Mouse (Mus musculus): ENCODE data around the gene Rab3gap2. TPM values are rescaled to one million over a fixed set of nuclear protein-coding genes. Genes with fewer than 3 reads are reported as not detected.

Gene Rab3gap2
- polyA plus RNA-seq, 1 experiment from 2014 or later, result 20.1 TPM

GRCm38 (mm10) chr1:185201994-185202393, 1.9 kb upstream of the Rab3gap2 start:
- Histone ChIP-seq H3K36me3 (no peaks in the 10 kb centered on the region), H3K9me3 (no peaks in the 10 kb centered on the region), H3K4me2 (no peak overlapping the region), H3K4me3 (replicated peaks) (no peak overlapping the region), H3K9ac (no peak overlapping the region), H3K4me1 (peaks cover 13% of the 10 kb centered on the region), H3K27ac (no peak overlapping the region), H3K27me3 (replicated peaks) (no peaks in the 10 kb centered on the region)
- WGBS, result 85% methylated on average over 2 of the region's 2 CpGs
- no peak for ATAC-seq (ENCODE audit: insufficient read depth, low FRiP score, low read depth)

GRCm38 (mm10) chr1:185203196-185203908, 565 bp upstream of the Rab3gap2 start:
- H3K27ac ChIP-seq, result peak overlapping the region; percentile 79
- peak overlapping the region; percentile 89 for H3K4me2 ChIP-seq
- WGBS, result 4% methylated on average over 23 of the region's 23 CpGs
- no peak for ATAC-seq (ENCODE audit: insufficient read depth, low FRiP score, low read depth)
- no peaks in the 10 kb centered on the region for H3K36me3 ChIP-seq
- H3K9ac ChIP-seq, result peak overlapping the region; percentile 29; the same call in 1 of the 2 replicates
- H3K4me3 ChIP-seq (replicated peaks), result peak overlapping the region; percentile 97
- H3K27me3 ChIP-seq (replicated peaks), result no peaks in the 10 kb centered on the region
- no peaks in the 10 kb centered on the region for H3K9me3 ChIP-seq
- H3K4me1 ChIP-seq, result peaks cover 13% of the 10 kb centered on the region

- no peaks in the 10 kb centered on the region for H3K36me3 ChIP-seq
- ATAC-seq (ENCODE audit: insufficient read depth, low FRiP score, low read depth), result no peak
- H3K9me3 ChIP-seq, result no peaks in the 10 kb centered on the region
- no peak overlapping the region for H3K9ac ChIP-seq
- H3K4me3 ChIP-seq (replicated peaks), result peak overlapping the region; percentile 97; the same call in 1 of the 2 replicates
- peaks cover 18% of the 10 kb centered on the region for H3K4me1 ChIP-seq
- peak overlapping the region; percentile 83 for H3K4me2 ChIP-seq
- H3K27me3 ChIP-seq (replicated peaks), result no peaks in the 10 kb centered on the region
- no peak overlapping the region for H3K27ac ChIP-seq
- WGBS, result 65% methylated on average over 8 of the region's 8 CpGs
These were observed 1.2 kb downstream of the Rab3gap2 start for GRCm38 (mm10) chr1:185205090-185205489.

- Histone ChIP-seq H3K27ac (no peak overlapping the region; the same call in 1 of the 2 replicates), H3K9ac (no peak overlapping the region), H3K27me3 (replicated peaks) (no peaks in the 10 kb centered on the region), H3K4me2 (no peak overlapping the region), H3K4me1 (peaks cover 18% of the 10 kb centered on the region), H3K9me3 (no peaks in the 10 kb centered on the region), H3K4me3 (replicated peaks) (no peak overlapping the region), H3K36me3 (no peaks in the 10 kb centered on the region)
- 77% methylated on average over 13 of the region's 13 CpGs for WGBS
- ATAC-seq (ENCODE audit: insufficient read depth, low FRiP score, low read depth), result no peak
These were observed 4.1 kb downstream of the Rab3gap2 start for GRCm38 (mm10) chr1:185207851-185208595.

GRCm38 (mm10) chr1:185208766-185209165, 4.8 kb downstream of the Rab3gap2 start:
- WGBS, result 87% methylated on average over 8 of the region's 8 CpGs
- no peak overlapping the region for H3K4me3 ChIP-seq (replicated peaks)
- no peaks in the 10 kb centered on the region for H3K27me3 ChIP-seq (replicated peaks)
- H3K9ac ChIP-seq, result no peak overlapping the region
- no peaks in the 10 kb centered on the region for H3K36me3 ChIP-seq
- peaks cover 15% of the 10 kb centered on the region for H3K4me1 ChIP-seq
- H3K27ac ChIP-seq, result no peak overlapping the region
- H3K9me3 ChIP-seq, result no peaks in the 10 kb centered on the region
- H3K4me2 ChIP-seq, result no peak overlapping the region
- ATAC-seq (ENCODE audit: insufficient read depth, low FRiP score, low read depth), result no peak

- Histone ChIP-seq H3K4me3 (replicated peaks) (no peak overlapping the region), H3K9me3 (no peaks in the 10 kb centered on the region), H3K27ac (no peak overlapping the region), H3K27me3 (replicated peaks) (no peaks in the 10 kb centered on the region), H3K9ac (no peak overlapping the region), H3K4me2 (no peak overlapping the region), H3K4me1 (peaks cover 12% of the 10 kb centered on the region), H3K36me3 (0 out of 2 replicates have a peak, but pooled peaks cover 5% of the 10 kb centered on the region)
- WGBS, result 35% methylated on average over 8 of the region's 8 CpGs
- peak; percentile 56; the same call in 1 of the 2 replicates for ATAC-seq (ENCODE audit: insufficient read depth, low FRiP score, low read depth)
These were observed 5.8 kb downstream of the Rab3gap2 start for GRCm38 (mm10) chr1:185209641-185210176.

GRCm38 (mm10) chr1:185216360-185216759, 12.4 kb downstream of the Rab3gap2 start:
- 0 out of 2 replicates have a peak, but pooled peaks cover 4% of the 10 kb centered on the region for H3K4me1 ChIP-seq
- H3K4me2 ChIP-seq, result no peak overlapping the region
- no peaks in the 10 kb centered on the region for H3K27me3 ChIP-seq (replicated peaks)
- no peaks in the 10 kb centered on the region for H3K9me3 ChIP-seq
- WGBS, result 31% methylated on average over 5 of the region's 5 CpGs
- H3K36me3 ChIP-seq, result 0 out of 2 replicates have a peak, but pooled peaks cover 5% of the 10 kb centered on the region
- no peak for ATAC-seq (ENCODE audit: insufficient read depth, low FRiP score, low read depth)
- no peak overlapping the region for H3K27ac ChIP-seq
- no peak overlapping the region for H3K4me3 ChIP-seq (replicated peaks)
- H3K9ac ChIP-seq, result no peak overlapping the region

- ATAC-seq (ENCODE audit: insufficient read depth, low FRiP score, low read depth), result no peak
- no peaks in the 10 kb centered on the region for H3K9me3 ChIP-seq
- no peak overlapping the region for H3K4me3 ChIP-seq (replicated peaks)
- 29% methylated on average over 2 of the region's 2 CpGs for WGBS
- 0 out of 2 replicates have a peak, but pooled peaks cover 5% of the 10 kb centered on the region for H3K36me3 ChIP-seq
- no peak overlapping the region for H3K9ac ChIP-seq
- no peaks in the 10 kb centered on the region for H3K27me3 ChIP-seq (replicated peaks)
- no peak overlapping the region for H3K4me2 ChIP-seq
- 0 out of 2 replicates have a peak, but pooled peaks cover 4% of the 10 kb centered on the region for H3K4me1 ChIP-seq
- no peak overlapping the region for H3K27ac ChIP-seq
These were observed 12.8 kb downstream of the Rab3gap2 start for GRCm38 (mm10) chr1:185216762-185217161.

- Histone ChIP-seq H3K4me1 (0 out of 2 replicates have a peak, but pooled peaks cover 4% of the 10 kb centered on the region), H3K4me2 (no peak overlapping the region), H3K27ac (no peak overlapping the region), H3K4me3 (replicated peaks) (no peak overlapping the region), H3K9me3 (no peaks in the 10 kb centered on the region), H3K9ac (no peak overlapping the region), H3K27me3 (replicated peaks) (no peaks in the 10 kb centered on the region), H3K36me3 (peaks cover 11% of the 10 kb centered on the region; the same call in 1 of the 2 replicates)
- no peak for ATAC-seq (ENCODE audit: insufficient read depth, low FRiP score, low read depth)
- WGBS, result 67% methylated on average over 5 of the region's 5 CpGs
These were observed 14.0 kb downstream of the Rab3gap2 start for GRCm38 (mm10) chr1:185217966-185218365.

GRCm38 (mm10) chr1:185226889-185227288, 23.0 kb downstream of the Rab3gap2 start:
- ATAC-seq (ENCODE audit: insufficient read depth, low FRiP score, low read depth), result no peak
- H3K4me1 ChIP-seq, result peaks cover 4% of the 10 kb centered on the region; the same call in 1 of the 2 replicates
- H3K9ac ChIP-seq, result no peak overlapping the region
- no peaks in the 10 kb centered on the region for H3K9me3 ChIP-seq
- WGBS, result 88% methylated on average over 6 of the region's 6 CpGs
- no peak overlapping the region for H3K27ac ChIP-seq
- peaks cover 23% of the 10 kb centered on the region for H3K36me3 ChIP-seq
- H3K4me2 ChIP-seq, result no peak overlapping the region
- no peaks in the 10 kb centered on the region for H3K27me3 ChIP-seq (replicated peaks)
- no peak overlapping the region for H3K4me3 ChIP-seq (replicated peaks)

GRCm38 (mm10) chr1:185227766-185228165, 23.8 kb downstream of the Rab3gap2 start:
- no peak overlapping the region for H3K4me3 ChIP-seq (replicated peaks)
- WGBS, result 86% methylated on average over 7 of the region's 7 CpGs
- peaks cover 18% of the 10 kb centered on the region for H3K36me3 ChIP-seq
- no peaks in the 10 kb centered on the region for H3K27me3 ChIP-seq (replicated peaks)
- H3K9me3 ChIP-seq, result no peaks in the 10 kb centered on the region
- no peak overlapping the region for H3K9ac ChIP-seq
- no peak overlapping the region for H3K4me2 ChIP-seq
- peaks cover 4% of the 10 kb centered on the region; the same call in 1 of the 2 replicates for H3K4me1 ChIP-seq
- no peak for ATAC-seq (ENCODE audit: insufficient read depth, low FRiP score, low read depth)
- H3K27ac ChIP-seq, result no peak overlapping the region

Data from stomach, embryonic 15.5 days (tissue).